Mouse (Mus musculus): ENCODE measurements around the gene Eva1b.

GRCm38 (mm10) chr4:126115871-126116521, 31.5 kb upstream of the Eva1b start:
- TF ChIP-seq CTCF (IDR thresholded peaks at IDR 0.05; ENCODE audit: low read depth) (no peak), EP300 (IDR thresholded peaks at IDR 0.05; ENCODE audit: low read depth) (no peak)
